Mouse (Mus musculus) left cerebral cortex, postnatal 36 days (tissue): ENCODE measurements around the gene Klf3. TPM values are rescaled to one million over a fixed set of nuclear protein-coding genes. Genes with fewer than 3 reads are reported as not detected.

Source experiments
- DNase-seq, 2 experiments: peaks; one replicate each; pipeline ENCODE4 v3.0.0; 2021 to 2022; ENCODE audit warnings: low spot score in 2 of 2, mixed read lengths in 1 of 2
- intact Hi-C: fragments of 180-260 bp; cut with DNase I; formaldehyde crosslinking; loops from one replicate; pipeline ENCODE4 v1.15.1; 2025
- total RNA-seq, 2 experiments: library from RNA; stranded (reverse); gene quantifications; 2 replicates each; pipeline ENCODE4 v1.2.3; 2021

The Klf3 gene
- total RNA-seq = 10 to 100 TPM; 25.7 to 31.5 TPM

DNA sequence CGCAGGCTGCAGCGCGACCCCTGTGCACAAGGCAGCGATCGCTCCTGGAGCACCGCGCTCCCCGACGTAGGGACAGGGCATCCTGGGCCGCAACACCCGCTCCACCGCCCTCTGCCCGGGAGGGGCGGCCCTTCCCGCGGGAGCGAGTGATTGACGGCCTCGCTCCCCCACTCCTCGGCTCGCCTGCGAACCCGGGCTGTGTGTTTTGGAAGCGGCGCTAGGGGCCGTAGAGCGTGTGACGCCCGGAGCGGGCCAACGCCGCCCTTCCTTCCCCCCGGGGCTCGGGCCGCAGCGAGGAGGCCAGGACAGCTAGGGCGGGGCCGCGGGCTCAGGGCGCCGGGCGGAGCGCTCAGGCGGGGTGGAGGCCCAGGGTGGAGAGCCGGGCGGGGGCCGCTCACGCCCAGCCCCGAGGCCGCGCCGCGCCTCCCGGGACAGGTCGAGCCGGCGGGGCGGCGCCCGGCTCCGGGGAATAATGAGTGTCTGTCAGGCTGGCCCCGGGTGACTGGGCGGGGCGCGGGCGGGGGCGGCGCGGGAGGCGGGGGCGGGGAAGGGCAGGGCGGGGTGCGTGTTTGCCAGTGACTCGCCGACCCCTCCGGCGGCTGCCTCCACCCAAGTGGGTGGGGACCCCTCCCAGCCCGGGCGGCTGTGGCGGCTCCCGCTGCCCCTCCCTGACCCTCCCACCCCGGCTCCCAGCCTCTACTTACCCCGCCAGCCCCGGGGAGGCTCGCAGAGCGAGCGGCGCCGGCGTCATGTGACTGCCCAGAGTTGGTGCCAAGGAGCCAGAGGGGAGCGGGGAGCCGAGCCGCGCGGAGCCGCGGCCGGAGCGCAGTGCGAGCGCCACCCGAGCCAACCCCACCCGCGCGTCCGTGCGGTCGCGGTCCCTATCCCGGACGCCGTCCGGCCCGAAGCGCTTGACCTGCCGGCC is at the start of gene Klf3:
Gene Klf3 (plus strand): TSS at position 594 of the 925 bp plus-strand sequence.
- intact Hi-C loops = loop anchor here (5.0 kb wide), 2 partner anchors 101 to 156 kb away; no protein-coding TSS in a partner anchor
- DNase-seq = peak; percentile 82 to 85

DNA sequence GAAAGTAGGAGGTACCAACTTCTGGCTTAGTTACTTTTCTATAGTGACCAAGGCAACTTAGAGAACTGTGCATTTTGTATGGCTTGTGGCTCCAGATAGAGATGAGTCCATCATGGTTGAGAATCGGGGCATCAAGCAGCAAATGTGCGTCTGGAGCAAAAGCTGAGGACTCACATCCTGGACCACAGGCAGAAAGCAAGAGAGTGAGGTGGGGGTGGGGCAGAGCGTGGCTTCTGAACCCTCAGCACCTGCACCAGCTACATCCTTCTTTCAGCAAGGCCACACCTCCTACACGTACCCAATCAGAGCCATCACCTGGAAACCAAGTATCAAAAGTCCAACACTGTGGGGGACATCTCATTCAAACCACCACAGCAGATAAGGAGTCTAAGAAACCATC is 40.9 kb upstream of the Klf3 start:
- DNase-seq = no peak
- intact Hi-C loops = no loop called here

GRCm38 (mm10) chr5:64764452-64764851 is 38.7 kb upstream of the Klf3 start:
- intact Hi-C loops = no loop called here
- DNase-seq = no peak

GRCm38 (mm10) chr5:64765765-64766164 is 37.4 kb upstream of the Klf3 start:
- no peak for DNase-seq
- intact Hi-C loops = no loop called here

DNA sequence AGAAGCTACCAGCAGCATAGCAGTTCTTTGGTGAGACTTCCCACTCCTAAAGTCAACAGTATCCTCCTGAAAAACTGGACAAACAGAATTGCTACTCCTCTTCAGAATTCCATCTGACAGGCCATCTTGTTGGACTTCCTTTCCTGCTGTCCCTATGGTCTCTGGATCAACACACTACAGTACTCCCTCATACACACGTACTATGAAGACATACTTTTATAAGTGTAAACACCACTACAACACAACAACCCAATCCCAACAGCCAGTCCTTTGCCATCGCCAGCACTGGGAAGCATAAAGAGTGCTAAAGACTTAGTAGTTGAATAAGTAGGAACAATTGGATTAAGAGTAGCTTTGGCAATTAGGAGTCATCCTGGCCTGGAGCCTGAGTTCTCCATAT is 36.6 kb upstream of the Klf3 start:
- intact Hi-C loops = no loop called here
- DNase-seq = no peak

DNA sequence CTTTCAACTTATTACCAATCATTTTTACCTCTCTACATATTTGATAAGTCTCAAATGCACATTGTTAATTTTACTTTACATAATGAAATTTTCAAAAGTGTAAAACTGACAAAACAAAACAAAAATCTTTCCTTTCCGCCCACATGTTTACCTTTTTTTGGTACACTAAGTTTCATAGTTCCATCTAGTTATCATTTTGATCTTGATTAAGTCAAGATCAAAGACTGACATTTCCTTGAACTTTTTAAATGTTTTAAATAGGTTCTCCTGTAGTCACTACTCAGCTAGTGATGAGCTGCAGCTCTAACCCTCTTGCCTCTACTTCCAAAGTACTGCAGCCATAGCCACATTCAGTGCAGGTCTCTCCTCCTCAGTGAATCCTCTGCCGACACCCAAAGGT is 31.6 kb upstream of the Klf3 start:
- DNase-seq = no peak
- intact Hi-C loops = no loop called here

DNA sequence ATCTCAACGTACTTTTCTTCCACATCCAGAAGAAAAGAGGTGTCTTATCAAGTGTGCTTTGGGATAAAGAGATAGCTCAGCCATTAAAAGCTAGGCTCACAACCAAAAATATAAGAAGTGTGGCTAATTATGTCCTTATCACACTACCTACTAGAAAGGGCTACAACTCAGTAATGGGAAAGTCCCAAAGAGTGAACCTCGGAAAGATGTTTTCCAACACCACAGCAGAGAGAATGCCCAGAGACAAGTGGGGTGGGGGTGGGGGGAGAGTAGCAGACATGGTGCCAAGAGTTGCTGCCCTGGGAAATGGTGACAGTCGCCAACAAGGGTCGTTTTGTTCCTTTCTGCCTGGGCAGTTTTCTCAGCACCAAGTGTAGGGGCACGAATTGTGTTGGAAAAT is 25.0 kb upstream of the Klf3 start:
- intact Hi-C loops = no loop called here
- no peak for DNase-seq

GRCm38 (mm10) chr5:64779285-64779684 is 23.9 kb upstream of the Klf3 start:
- intact Hi-C loops = no loop called here
- DNase-seq = no peak

- no peak for DNase-seq
- intact Hi-C loops = no loop called here
Observed at GRCm38 (mm10) chr5:64780778-64781177, 22.4 kb upstream of the Klf3 start.

- intact Hi-C loops = no loop called here
- DNase-seq = no peak
Observed at GRCm38 (mm10) chr5:64788175-64788574, 15.0 kb upstream of the Klf3 start.

GRCm38 (mm10) chr5:64798209-64798608 is 5.0 kb upstream of the Klf3 start:
- DNase-seq = no peak
- intact Hi-C loops = no loop called here

- DNase-seq = no peak
- intact Hi-C loops = loop anchor here (5.0 kb wide), 2 partner anchors 99 to 154 kb away; no protein-coding TSS in a partner anchor
Observed at GRCm38 (mm10) chr5:64801545-64801944, 1.6 kb upstream of the Klf3 start.

GRCm38 (mm10) chr5:64802143-64802542 is 1.0 kb upstream of the Klf3 start:
- DNase-seq = no peak
- intact Hi-C loops = loop anchor here (5.0 kb wide), 2 partner anchors 100 to 155 kb away; no protein-coding TSS in a partner anchor

DNA sequence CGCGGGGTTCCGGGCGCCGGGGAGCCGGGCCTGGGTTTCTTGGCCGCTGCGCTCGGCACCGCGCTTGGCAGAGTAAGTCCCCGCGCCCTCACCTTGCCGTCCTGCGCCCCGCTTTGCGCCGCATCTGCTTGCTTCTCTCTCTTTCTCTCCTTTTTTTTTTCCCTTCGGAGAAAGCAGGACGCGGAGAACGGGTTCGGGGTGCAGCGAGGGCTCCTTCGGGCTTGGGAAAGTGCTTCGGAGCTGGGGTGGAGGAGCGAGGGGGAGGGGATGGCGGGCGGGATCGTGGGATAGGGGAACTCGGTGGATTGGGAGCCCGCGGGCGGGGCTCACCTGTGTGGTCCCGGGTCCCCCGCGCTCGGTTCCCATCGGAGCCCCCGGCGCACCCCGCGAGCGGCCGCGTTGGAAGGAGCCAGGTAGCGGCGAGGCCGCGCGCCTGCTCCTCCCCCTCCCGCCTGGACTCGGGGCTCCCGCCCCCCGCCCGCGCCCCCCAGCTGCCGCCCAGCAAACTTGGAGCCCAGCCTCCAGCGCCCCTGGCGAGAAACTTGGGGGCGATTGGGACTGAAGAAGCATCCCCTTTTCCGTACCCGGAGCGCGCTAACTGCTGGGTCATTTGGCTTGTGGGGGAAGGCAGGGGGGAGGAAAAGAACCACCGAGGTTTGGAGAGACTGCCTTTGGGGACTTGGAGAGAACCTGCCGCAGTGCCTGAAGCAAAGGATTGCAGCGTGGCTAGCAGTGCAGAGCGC is 703 bp downstream of the Klf3 start:
- intact Hi-C loops = loop anchor here (5.0 kb wide), 2 partner anchors 102 to 157 kb away; no protein-coding TSS in a partner anchor

DNA sequence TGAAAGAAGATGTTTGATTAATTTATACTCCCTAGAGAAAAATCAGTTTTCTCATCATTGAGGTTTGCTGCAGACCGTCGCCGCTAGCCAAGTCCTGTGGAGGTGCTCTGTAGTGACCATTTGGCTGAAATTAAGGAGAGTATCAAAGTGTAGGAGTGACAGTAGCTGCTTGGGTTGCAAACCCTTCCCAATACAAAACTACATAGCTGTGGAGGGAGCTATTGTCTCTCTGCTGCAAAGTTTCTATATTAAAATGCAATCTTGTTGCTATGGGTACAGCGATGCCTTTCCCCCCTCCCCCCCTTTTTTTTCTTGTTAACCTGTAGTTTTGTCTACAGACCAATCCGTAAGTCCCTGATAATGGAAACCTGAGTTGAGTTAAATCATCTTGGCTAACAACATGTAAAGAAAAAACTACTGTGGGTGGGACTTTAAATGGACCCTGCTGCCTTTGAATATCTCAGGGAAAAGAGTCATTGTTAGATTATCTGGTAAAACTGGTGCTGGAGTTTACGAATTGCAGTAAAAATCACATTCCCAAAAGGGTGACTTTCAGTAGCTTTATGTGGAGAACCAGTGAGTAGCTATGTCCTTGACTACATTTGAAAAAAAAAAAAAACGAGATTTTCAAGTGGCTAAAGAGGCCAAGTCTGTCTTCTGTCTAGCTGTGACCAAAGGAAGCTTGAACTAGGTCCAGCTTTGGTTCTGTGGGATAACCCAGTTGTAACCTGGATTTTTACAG is 2.1 kb downstream of the Klf3 start:
- no peak for DNase-seq
- intact Hi-C loops = no loop called here

More for the DNA sequence above, 703 bp downstream of the Klf3 start:
- peak; percentile 36 to 46 for DNase-seq

GRCm38 (mm10) chr5:64805873-64806505 is 2.8 kb downstream of the Klf3 start:
- no peak for DNase-seq
- intact Hi-C loops = no loop called here

- intact Hi-C loops = no loop called here
Observed at GRCm38 (mm10) chr5:64806600-64806999, 3.4 kb downstream of the Klf3 start.

DNA sequence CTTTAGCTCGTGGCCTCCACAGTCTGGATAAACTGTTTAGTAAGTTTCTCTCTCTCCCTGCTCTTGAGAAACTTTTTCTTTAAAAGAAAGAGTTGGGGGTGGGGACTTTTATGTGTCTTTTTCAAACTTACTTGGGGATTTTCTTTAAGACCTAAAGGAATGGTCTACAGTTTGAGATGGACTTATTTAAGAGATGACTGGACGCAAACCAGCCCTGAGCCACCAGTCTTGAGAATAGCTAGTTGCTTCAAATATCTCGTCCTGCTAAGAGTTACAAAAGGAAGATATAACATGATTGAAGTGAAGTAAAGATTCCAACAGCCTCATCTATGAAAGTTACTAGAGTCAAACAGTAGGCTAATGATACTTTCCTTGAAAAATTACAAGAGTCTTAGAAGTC is 4.0 kb downstream of the Klf3 start:
- intact Hi-C loops = no loop called here
- no peak for DNase-seq

More at GRCm38 (mm10) chr5:64806600-64806999, 3.4 kb downstream of the Klf3 start:
- no peak for DNase-seq

- no peak for DNase-seq
- intact Hi-C loops = no loop called here
Observed at GRCm38 (mm10) chr5:64807603-64808002, 4.4 kb downstream of the Klf3 start.
